Mouse (Mus musculus) olfactory bulb, adult 2 months (tissue): ENCODE results near the gene Prr36.

Source experiments
- CTCF ChIP-seq: fragments of 200-500 bp; IDR thresholded peaks from 2 replicates; pipeline ENCODE4 v1.5.1; 2012; ENCODE audit warnings: low read depth, mild to moderate bottlenecking, low read length, moderate library complexity; ENCODE audit not compliant: insufficient read depth
- POLR2A ChIP-seq: fragments of 200-500 bp; IDR thresholded peaks from 2 replicates; pipeline ENCODE4 v1.6.1; 2012; ENCODE audit warnings: mild to moderate bottlenecking, low read depth, low read length, moderate library complexity; ENCODE audit not compliant: insufficient read depth

DNA sequence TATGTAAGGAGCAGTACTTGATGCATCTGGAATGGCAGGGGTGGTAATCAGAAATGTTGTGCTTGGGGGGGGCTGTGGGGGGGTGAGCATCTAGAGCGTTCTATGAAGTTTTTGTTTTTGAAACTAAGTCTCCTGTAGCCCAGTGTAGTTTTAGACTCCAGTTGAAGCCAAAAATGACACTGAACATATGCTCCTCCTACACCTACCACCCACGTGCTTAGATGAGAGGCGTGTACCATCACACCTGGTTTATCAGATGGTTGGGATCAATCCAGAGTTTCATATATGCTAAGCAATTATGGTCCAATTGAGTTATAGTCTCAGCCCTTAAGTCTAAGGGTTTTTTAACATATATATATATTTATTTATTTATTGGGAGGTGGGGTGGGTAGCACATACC is 2.4 kb upstream of the Prr36 start:
- no peak for TF ChIP-seq POLR2A
- no peak for TF ChIP-seq CTCF
